Mouse (Mus musculus) myocyte (in vitro differentiated cells): ENCODE data around the gene St3gal3. TPM values are rescaled to one million over a fixed set of nuclear protein-coding genes. Genes with fewer than 3 reads are reported as not detected.

Experiments
- H3K27me3 ChIP-seq: one replicate; pipeline ENCODE4 v1.6.1; 2011; ENCODE audit not compliant: control insufficient read depth, insufficient read depth, insufficient read length
- H3K36me3 ChIP-seq: one replicate; pipeline ENCODE4 v1.6.1; 2011; ENCODE audit not compliant: control insufficient read depth, insufficient read depth
- H3K4me2 ChIP-seq: one replicate; pipeline ENCODE4 v1.6.1; 2011; ENCODE audit warnings: low read depth, control low read depth
- H3K4me3 ChIP-seq: one replicate; pipeline ENCODE4 v1.5.1; 2011; ENCODE audit warnings: mild to moderate bottlenecking, control low read depth, moderate library complexity
- H3K79me2 ChIP-seq: one replicate; pipeline ENCODE4 v1.6.1; 2011; ENCODE audit not compliant: control insufficient read depth, insufficient read depth
- H3ac ChIP-seq: one replicate; pipeline ENCODE4 v1.6.1; 2011; ENCODE audit not compliant: control insufficient read depth, insufficient read length
- CEBPB ChIP-seq: IDR thresholded peaks from 2 replicates; pipeline ENCODE4 v1.6.1; 2011; ENCODE audit warnings: mild to moderate bottlenecking, moderate library complexity; ENCODE audit not compliant: poor library complexity, insufficient read depth, severe bottlenecking
- E2F4 ChIP-seq: IDR thresholded peaks from one replicate; pipeline ENCODE4 v1.6.1; 2011; ENCODE audit warnings: mild to moderate bottlenecking, control low read depth, moderate library complexity; ENCODE audit not compliant: insufficient read depth
- MAX ChIP-seq: IDR thresholded peaks from one replicate; pipeline ENCODE4 v1.6.1; 2011; ENCODE audit warnings: low read depth, mild to moderate bottlenecking, control low read depth
- MYOD1 ChIP-seq, 3 experiments: IDR thresholded peaks; one replicate each; pipeline ENCODE4 v1.6.1; 2011; ENCODE audit warnings: control low read depth in 2 of 3, low read depth in 2 of 3, mild to moderate bottlenecking in 2 of 3, moderate library complexity in 1 of 3; ENCODE audit not compliant: insufficient read length in 2 of 3, control insufficient read depth in 1 of 3
- MYOG ChIP-seq, 3 experiments: IDR thresholded peaks; one replicate each; pipeline ENCODE4 v1.6.1; 2011; ENCODE audit warnings: control low read depth in 2 of 3, low read depth in 2 of 3, mild to moderate bottlenecking in 2 of 3; ENCODE audit not compliant: insufficient read length in 2 of 3, control insufficient read depth in 1 of 3, insufficient read depth in 1 of 3
- POLR2A ChIP-seq: IDR thresholded peaks from one replicate; pipeline ENCODE4 v1.6.1; 2011; ENCODE audit warnings: low read depth, mild to moderate bottlenecking, control low read depth, moderate library complexity; ENCODE audit not compliant: insufficient read length
- POLR2AphosphoS2 ChIP-seq: IDR thresholded peaks from one replicate; pipeline ENCODE4 v1.6.1; 2011; ENCODE audit warnings: low read depth, control low read depth; ENCODE audit not compliant: insufficient read length
- REST ChIP-seq: IDR thresholded peaks from one replicate; pipeline ENCODE4 v1.6.1; 2011; ENCODE audit warnings: mild to moderate bottlenecking, control low read depth, moderate library complexity; ENCODE audit not compliant: insufficient read depth, insufficient read length
- SRF ChIP-seq: IDR thresholded peaks from one replicate; pipeline ENCODE4 v1.6.1; 2011; ENCODE audit warnings: low read depth; ENCODE audit not compliant: control insufficient read depth, insufficient read length
- TCF12 ChIP-seq: IDR thresholded peaks from one replicate; pipeline ENCODE4 v1.6.1; 2011; ENCODE audit warnings: mild to moderate bottlenecking, control low read depth; ENCODE audit not compliant: poor library complexity, insufficient read depth, severe bottlenecking
- TCF3 ChIP-seq: IDR thresholded peaks from one replicate; pipeline ENCODE4 v1.6.1; 2011; ENCODE audit warnings: low read depth, control low read depth; ENCODE audit not compliant: insufficient read length
- USF1 ChIP-seq: IDR thresholded peaks from one replicate; pipeline ENCODE4 v1.6.1; 2011; ENCODE audit warnings: low read depth, mild to moderate bottlenecking, control low read depth, moderate library complexity
- polyA plus RNA-seq: library from polyadenylated mRNA; unstranded; fragments of >200 nt; fragmentation: generic; extraction: Trizol; gene quantifications from one replicate; pipeline ENCODE4 v1.2.1, GENCODE M21; 2012; ENCODE audit warnings: missing spikeins

St3gal3 gene
- polyA plus RNA-seq, 1 experiment, result 45.1 TPM

DNA sequence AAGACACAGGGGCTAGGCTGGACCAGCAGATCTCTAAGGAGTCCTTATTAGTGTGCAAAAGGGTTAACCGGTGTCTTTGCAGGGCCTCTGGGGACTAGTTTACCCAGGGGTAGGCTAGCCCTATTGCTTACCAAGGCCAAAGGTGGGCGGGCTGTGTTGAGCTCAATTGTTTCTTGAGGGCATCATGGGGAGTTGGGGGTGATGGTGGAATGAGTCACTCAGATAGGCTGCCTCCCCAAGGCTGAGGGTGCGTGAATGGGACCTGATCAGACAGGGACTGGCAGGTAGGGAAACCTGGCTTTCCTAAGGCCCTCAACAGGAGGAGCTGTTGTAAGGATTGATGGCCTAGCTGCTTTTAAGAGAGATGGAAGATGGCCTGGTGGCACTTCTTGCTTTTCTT, 142.7 kb downstream of the St3gal3 start:
- Histone ChIP-seq H3ac (no peak overlapping the region), H3K4me3 (no peak overlapping the region), H3K79me2 (no peaks in the 10 kb centered on the region), H3K27me3 (no peaks in the 10 kb centered on the region), H3K36me3 (no peaks in the 10 kb centered on the region), H3K4me2 (no peak overlapping the region)
- TF ChIP-seq USF1 (no peak), TCF12 (no peak), MAX (no peak), MYOD1 (IDR thresholded peaks at IDR 0.05; ENCODE audit: control insufficient read depth in 1 of 3, insufficient read length in 2 of 3, low read depth in 2 of 3) (no peak), MYOG (IDR thresholded peaks at IDR 0.05; ENCODE audit: control insufficient read depth in 1 of 3, insufficient read depth in 1 of 3, insufficient read length in 2 of 3, low read depth in 2 of 3) (no peak)

- H3ac ChIP-seq, result no peak overlapping the region
- no peaks in the 10 kb centered on the region for H3K27me3 ChIP-seq
- H3K4me3 ChIP-seq, result no peak overlapping the region
- H3K4me2 ChIP-seq, result no peak overlapping the region
- no peaks in the 10 kb centered on the region for H3K36me3 ChIP-seq
- no peak for TF ChIP-seq POLR2A
- TF ChIP-seq CEBPB, result no peak
- TF ChIP-seq SRF, result no peak
- no peak for TF ChIP-seq MYOG (IDR thresholded peaks at IDR 0.05; ENCODE audit: control insufficient read depth in 1 of 3, insufficient read depth in 1 of 3, insufficient read length in 2 of 3, low read depth in 2 of 3)
- no peak for TF ChIP-seq MYOD1 (IDR thresholded peaks at IDR 0.05; ENCODE audit: control insufficient read depth in 1 of 3, insufficient read length in 2 of 3, low read depth in 2 of 3)
- no peak for TF ChIP-seq E2F4
- TF ChIP-seq USF1, result no peak
- no peak for TF ChIP-seq REST
- no peak for TF ChIP-seq MAX
- TF ChIP-seq TCF3, result no peak
- no peak for TF ChIP-seq POLR2AphosphoS2
- TF ChIP-seq TCF12, result no peak
- no peaks in the 10 kb centered on the region for H3K79me2 ChIP-seq
These were observed 143.6 kb downstream of the St3gal3 start for GRCm38 (mm10) chr4:117991055-117991627.

GRCm38 (mm10) chr4:117990571-117990970, 144.1 kb downstream of the St3gal3 start:
- no peaks in the 10 kb centered on the region for H3K79me2 ChIP-seq
- H3K4me3 ChIP-seq, result no peak overlapping the region
- H3K36me3 ChIP-seq, result no peaks in the 10 kb centered on the region
- H3K27me3 ChIP-seq, result no peaks in the 10 kb centered on the region
- H3K4me2 ChIP-seq, result no peak overlapping the region
- TF ChIP-seq REST (no peak), E2F4 (no peak), POLR2AphosphoS2 (no peak), USF1 (no peak), MAX (no peak), TCF3 (no peak), MYOG (IDR thresholded peaks at IDR 0.05; ENCODE audit: control insufficient read depth in 1 of 3, insufficient read depth in 1 of 3, insufficient read length in 2 of 3, low read depth in 2 of 3) (no peak), CEBPB (no peak), POLR2A (no peak), SRF (no peak), TCF12 (no peak), MYOD1 (IDR thresholded peaks at IDR 0.05; ENCODE audit: control insufficient read depth in 1 of 3, insufficient read length in 2 of 3, low read depth in 2 of 3) (no peak)
- H3ac ChIP-seq, result no peak overlapping the region

- Histone ChIP-seq H3ac (no peak overlapping the region), H3K4me2 (no peak overlapping the region), H3K27me3 (no peaks in the 10 kb centered on the region), H3K4me3 (no peak overlapping the region), H3K36me3 (no peaks in the 10 kb centered on the region), H3K79me2 (no peaks in the 10 kb centered on the region)
- no peak for TF ChIP-seq CEBPB
- no peak for TF ChIP-seq POLR2A
- no peak for TF ChIP-seq MYOD1 (IDR thresholded peaks at IDR 0.05; ENCODE audit: control insufficient read depth in 1 of 3, insufficient read length in 2 of 3, low read depth in 2 of 3)
- TF ChIP-seq REST, result no peak
- TF ChIP-seq TCF12, result no peak
- no peak for TF ChIP-seq MAX
- TF ChIP-seq MYOG (IDR thresholded peaks at IDR 0.05; ENCODE audit: control insufficient read depth in 1 of 3, insufficient read depth in 1 of 3, insufficient read length in 2 of 3, low read depth in 2 of 3), result no peak
- TF ChIP-seq E2F4, result no peak
- TF ChIP-seq SRF, result no peak
- TF ChIP-seq USF1, result no peak
- TF ChIP-seq POLR2AphosphoS2, result no peak
These were observed 144.9 kb downstream of the St3gal3 start for GRCm38 (mm10) chr4:117989801-117990200.

DNA sequence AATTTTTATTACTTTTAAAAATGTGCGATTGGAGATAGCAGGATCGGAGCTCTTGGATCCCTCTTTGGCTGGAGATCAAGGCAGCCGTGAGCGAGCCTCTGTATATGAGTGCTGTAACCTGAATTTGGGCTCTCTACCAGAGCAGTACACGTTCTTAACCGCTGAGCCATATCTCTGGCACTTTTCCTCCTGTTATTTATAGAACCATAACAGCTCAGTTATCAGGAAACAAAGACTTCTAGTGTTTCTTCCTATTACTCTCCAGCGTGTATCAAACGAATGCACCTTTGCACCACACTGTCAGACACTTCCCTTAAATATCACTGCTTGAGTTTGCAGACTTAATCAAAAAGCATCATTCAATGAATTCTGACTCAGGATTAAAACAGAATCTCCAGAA, 147.9 kb downstream of the St3gal3 start:
- TF ChIP-seq E2F4 (no peak), MAX (no peak), REST (no peak), USF1 (no peak), CEBPB (no peak), MYOG (IDR thresholded peaks at IDR 0.05; ENCODE audit: control insufficient read depth in 1 of 3, insufficient read depth in 1 of 3, insufficient read length in 2 of 3, low read depth in 2 of 3) (no peak)
- H3K4me3 ChIP-seq, result no peak overlapping the region
- no peaks in the 10 kb centered on the region for H3K27me3 ChIP-seq
- no peaks in the 10 kb centered on the region for H3K36me3 ChIP-seq
- no peak overlapping the region for H3K4me2 ChIP-seq
- H3ac ChIP-seq, result no peak overlapping the region
- no peaks in the 10 kb centered on the region for H3K79me2 ChIP-seq
